Mouse (Mus musculus) neural tube, embryonic 13.5 days (tissue): ENCODE data around the gene Lmbr1. TPM values are rescaled to one million over a fixed set of nuclear protein-coding genes. Genes with fewer than 3 reads are reported as not detected.

Experiments
- ATAC-seq: fragments of 200-750 bp; cut with Nextera tagmentation; 2 replicates; pipeline ENCODE4 v1.8.0; 2017; ENCODE audit warnings: low read depth, mild to moderate bottlenecking, moderate TSS enrichment, moderate library complexity
- H3K27ac ChIP-seq: fragments of 300-500 bp; sonication (generic); replicated peaks from 2 replicates; pipeline ENCODE4 v1.5.1; 2015; ENCODE audit warnings: moderate library complexity, mild to moderate bottlenecking, inconsistent platforms
- H3K27me3 ChIP-seq: fragments of 300-500 bp; sonication (generic); 2 replicates; pipeline ENCODE4 v1.6.1; 2015; ENCODE audit warnings: mild to moderate bottlenecking, inconsistent platforms
- H3K36me3 ChIP-seq: fragments of 300-500 bp; sonication (generic); 2 replicates; pipeline ENCODE4 v1.6.1; 2015; ENCODE audit warnings: mild to moderate bottlenecking, inconsistent platforms
- H3K4me1 ChIP-seq: fragments of 300-500 bp; sonication (generic); replicated peaks from 2 replicates; pipeline ENCODE4 v1.6.1; 2015; ENCODE audit warnings: inconsistent platforms
- H3K4me2 ChIP-seq: fragments of 300-500 bp; sonication (generic); 2 replicates; pipeline ENCODE4 v1.6.1; 2015; ENCODE audit warnings: inconsistent platforms, mild to moderate bottlenecking, moderate library complexity
- H3K4me3 ChIP-seq: fragments of 300-500 bp; sonication (generic); 2 replicates; pipeline ENCODE4 v1.5.1; 2015; ENCODE audit warnings: mild to moderate bottlenecking, inconsistent platforms
- H3K9ac ChIP-seq: fragments of 300-500 bp; sonication (generic); 2 replicates; pipeline ENCODE4 v1.6.1; 2015; ENCODE audit warnings: moderate library complexity, mild to moderate bottlenecking, inconsistent platforms
- H3K9me3 ChIP-seq: fragments of 300-500 bp; sonication (generic); 2 replicates; pipeline ENCODE4 v1.6.1; 2016; ENCODE audit warnings: inconsistent platforms
- WGBS: fragments of 180-500 bp; shearing (Covaris S2); methylation state at CpG from one replicate; pipeline ENCODE4 v1.1.7; 2015; 5-methylcytosine and 5-hydroxymethylcytosine counted together
- polyA plus RNA-seq: library from polyadenylated mRNA; unstranded; fragments of >200 nt; fragmentation: Nextera tagmentation; extraction: Ambion mirVana; gene quantifications from 2 replicates; pipeline ENCODE4 v1.2.1, GENCODE M21; 2015

Gene Lmbr1
- polyA plus RNA-seq, 1 experiment from 2014 or later: 27.0 TPM

GRCm38 (mm10) chr5:29250795-29251495 is 127.2 kb downstream of the Lmbr1 start:
- H3K4me2 ChIP-seq: no peak overlapping the region
- ATAC-seq: no peak

GRCm38 (mm10) chr5:29244769-29245168 is 133.4 kb downstream of the Lmbr1 start:
- Histone ChIP-seq H3K36me3 (peaks cover 6% of the 10 kb centered on the region; the same call in 1 of the 2 replicates), H3K9me3 (no peaks in the 10 kb centered on the region; the same call in 1 of the 2 replicates), H3K4me2 (no peak overlapping the region), H3K4me3 (no peak overlapping the region), H3K9ac (no peak overlapping the region), H3K27ac (no peak overlapping the region), H3K4me1 (no peaks in the 10 kb centered on the region), H3K27me3 (no peaks in the 10 kb centered on the region)
- 67% methylated on average over 1 of the region's 1 CpGs for WGBS
- ATAC-seq: no peak

More at GRCm38 (mm10) chr5:29250795-29251495, 127.2 kb downstream of the Lmbr1 start:
- H3K9me3 ChIP-seq: no peaks in the 10 kb centered on the region
- WGBS: 32% methylated on average over 8 of the region's 8 CpGs
- H3K36me3 ChIP-seq: no peaks in the 10 kb centered on the region
- no peak overlapping the region for H3K9ac ChIP-seq
- no peaks in the 10 kb centered on the region for H3K27me3 ChIP-seq
- no peak overlapping the region for H3K4me3 ChIP-seq
- H3K27ac ChIP-seq: no peak overlapping the region
- H3K4me1 ChIP-seq: peaks cover 5% of the 10 kb centered on the region; the same call in 1 of the 2 replicates

DNA sequence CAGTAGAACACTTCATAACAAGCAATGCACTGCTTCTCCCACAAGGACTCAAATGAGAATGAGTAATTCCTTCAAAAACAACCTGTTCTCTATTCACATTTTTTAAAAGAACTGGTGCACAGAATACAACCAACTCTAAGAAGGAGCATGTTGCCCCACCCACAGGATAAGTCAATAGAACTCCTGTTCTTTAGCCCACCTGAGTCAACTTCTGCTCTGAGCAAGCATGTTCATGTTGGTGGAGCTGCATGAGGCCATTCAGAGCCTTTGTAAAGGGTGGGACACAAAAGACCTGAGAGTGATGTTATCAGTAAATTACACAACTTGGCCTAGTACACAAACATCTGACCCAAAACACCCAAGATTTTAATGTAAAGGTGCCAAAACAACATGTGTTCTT is 139.8 kb downstream of the Lmbr1 start:
- Histone ChIP-seq H3K4me1 (no peaks in the 10 kb centered on the region), H3K9me3 (no peaks in the 10 kb centered on the region; the same call in 1 of the 2 replicates), H3K27me3 (no peaks in the 10 kb centered on the region), H3K4me2 (no peak overlapping the region), H3K36me3 (peaks cover 10% of the 10 kb centered on the region; the same call in 1 of the 2 replicates), H3K4me3 (no peak overlapping the region), H3K9ac (no peak overlapping the region), H3K27ac (no peak overlapping the region)
- ATAC-seq: no peak

DNA sequence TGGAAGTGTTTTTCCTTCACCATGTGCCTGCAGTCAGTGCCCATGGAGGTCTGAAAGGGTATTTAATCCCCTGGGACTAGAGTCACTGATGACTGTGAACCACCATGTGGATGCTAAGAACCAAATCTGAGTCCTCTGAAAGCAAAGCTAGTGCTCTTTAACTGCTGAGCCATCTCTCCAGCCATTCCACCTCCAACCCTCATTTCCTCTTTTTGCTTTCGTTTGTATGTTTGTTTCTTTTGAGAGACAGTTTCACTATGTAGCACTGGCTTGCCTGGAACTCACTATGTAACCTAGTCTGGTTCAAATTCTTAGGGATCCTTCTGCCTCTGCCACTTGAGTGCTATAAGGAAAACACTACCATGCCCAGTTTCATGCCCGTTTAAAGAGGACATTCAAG is 147.7 kb downstream of the Lmbr1 start:
- Histone ChIP-seq H3K9me3 (no peaks in the 10 kb centered on the region), H3K36me3 (peaks cover 21% of the 10 kb centered on the region), H3K4me1 (no peaks in the 10 kb centered on the region), H3K4me3 (no peak overlapping the region), H3K27me3 (no peaks in the 10 kb centered on the region), H3K9ac (no peak overlapping the region), H3K27ac (no peak overlapping the region), H3K4me2 (no peak overlapping the region)
- 82% methylated on average over 2 of the region's 2 CpGs for WGBS
- no peak for ATAC-seq

DNA sequence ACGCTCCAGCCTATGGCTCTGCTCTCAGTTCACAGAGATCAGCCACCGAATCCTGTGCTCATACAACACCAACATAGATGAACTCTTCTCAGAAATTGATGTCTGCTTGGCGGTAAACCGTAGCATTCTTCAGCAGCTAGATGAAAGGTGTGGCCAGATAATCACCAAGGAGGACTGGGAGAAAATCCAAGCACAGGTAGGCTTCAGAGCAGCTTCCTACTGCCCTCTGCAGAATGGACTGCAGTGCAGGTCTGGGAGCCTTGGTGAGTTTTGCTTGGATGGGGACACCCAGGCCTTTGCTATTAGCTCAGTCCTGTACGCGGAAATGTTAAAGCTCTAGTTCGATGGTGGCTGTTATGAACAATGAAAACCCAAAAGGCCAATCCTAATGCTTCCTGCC is 154.1 kb downstream of the Lmbr1 start:
- Histone ChIP-seq H3K9ac (no peak overlapping the region), H3K4me2 (no peak overlapping the region), H3K36me3 (peaks cover 4% of the 10 kb centered on the region; the same call in 1 of the 2 replicates), H3K27me3 (no peaks in the 10 kb centered on the region), H3K9me3 (no peaks in the 10 kb centered on the region), H3K4me1 (no peaks in the 10 kb centered on the region), H3K27ac (no peak overlapping the region), H3K4me3 (no peak overlapping the region)
- no peak for ATAC-seq
- 89% methylated on average over 7 of the region's 7 CpGs for WGBS

DNA sequence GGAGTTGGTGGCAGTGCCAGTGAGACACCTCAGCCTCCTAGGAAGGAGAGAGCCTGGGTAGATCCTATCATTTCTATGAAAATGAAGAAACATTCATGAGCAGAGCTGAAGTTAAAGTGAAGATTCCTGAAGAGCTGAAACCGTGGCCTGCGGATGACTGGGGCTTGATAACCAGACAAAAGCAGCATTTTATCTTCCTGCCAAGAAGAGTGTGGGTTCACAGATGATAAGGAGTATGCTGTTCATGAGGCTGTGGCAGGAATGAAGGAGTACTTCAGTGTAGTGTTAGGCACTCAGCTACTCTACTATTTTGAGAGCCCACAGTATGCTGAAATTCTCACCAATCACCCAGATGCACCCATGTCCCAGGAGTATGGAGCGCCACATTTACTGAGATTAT is 160.2 kb downstream of the Lmbr1 start:
- Histone ChIP-seq H3K27ac (no peak overlapping the region), H3K9ac (no peak overlapping the region), H3K4me3 (no peak overlapping the region), H3K27me3 (no peaks in the 10 kb centered on the region), H3K4me2 (no peak overlapping the region), H3K36me3 (0 out of 2 replicates have a peak, but pooled peaks cover 3% of the 10 kb centered on the region), H3K9me3 (no peaks in the 10 kb centered on the region), H3K4me1 (no peaks in the 10 kb centered on the region)
- ATAC-seq: no peak
- 89% methylated on average over 3 of the region's 3 CpGs for WGBS

GRCm38 (mm10) chr5:29211980-29212555 is 166.1 kb downstream of the Lmbr1 start:
- WGBS: 46% methylated on average over 4 of the region's 4 CpGs
- Histone ChIP-seq H3K27ac (no peak overlapping the region), H3K9me3 (no peaks in the 10 kb centered on the region), H3K9ac (no peak overlapping the region), H3K4me1 (no peaks in the 10 kb centered on the region), H3K27me3 (no peaks in the 10 kb centered on the region), H3K4me3 (no peak overlapping the region), H3K36me3 (no peaks in the 10 kb centered on the region), H3K4me2 (no peak overlapping the region)
- ATAC-seq: no peak

GRCm38 (mm10) chr5:29205690-29206089 is 172.5 kb downstream of the Lmbr1 start:
- H3K27me3 ChIP-seq: no peaks in the 10 kb centered on the region
- 81% methylated on average over 5 of the region's 5 CpGs for whole genome bisulfite sequencing
- no peak overlapping the region for H3K27ac ChIP-seq
- H3K9ac ChIP-seq: no peak overlapping the region
- no peaks in the 10 kb centered on the region for H3K9me3 ChIP-seq
- ATAC-seq: no peak
- H3K36me3 ChIP-seq: peaks cover 5% of the 10 kb centered on the region; the same call in 1 of the 2 replicates
- H3K4me3 ChIP-seq: no peak overlapping the region
- no peaks in the 10 kb centered on the region for H3K4me1 ChIP-seq
- no peak overlapping the region for H3K4me2 ChIP-seq

- H3K27me3 ChIP-seq: no peaks in the 10 kb centered on the region
- H3K4me3 ChIP-seq: no peak overlapping the region
- H3K36me3 ChIP-seq: no peaks in the 10 kb centered on the region; the same call in 1 of the 2 replicates
- WGBS: 89% methylated on average over 3 of the region's 3 CpGs
- peaks cover 13% of the 10 kb centered on the region for H3K4me1 ChIP-seq
- no peak overlapping the region for H3K4me2 ChIP-seq
- ATAC-seq: no peak
- no peak overlapping the region for H3K27ac ChIP-seq
- H3K9me3 ChIP-seq: no peaks in the 10 kb centered on the region
- H3K9ac ChIP-seq: no peak overlapping the region
These were observed 178.3 kb downstream of the Lmbr1 start for GRCm38 (mm10) chr5:29199868-29200267.

- Histone ChIP-seq H3K4me3 (no peak overlapping the region), H3K4me2 (no peak overlapping the region), H3K27me3 (no peaks in the 10 kb centered on the region), H3K9me3 (no peaks in the 10 kb centered on the region), H3K36me3 (no peaks in the 10 kb centered on the region; the same call in 1 of the 2 replicates), H3K4me1 (peaks cover 13% of the 10 kb centered on the region), H3K9ac (no peak overlapping the region), H3K27ac (no peak overlapping the region)
- ATAC-seq: no peak
- WGBS: 61% methylated on average over 4 of the region's 4 CpGs
These were observed 179.2 kb downstream of the Lmbr1 start for GRCm38 (mm10) chr5:29198960-29199488.

GRCm38 (mm10) chr5:29197187-29197586 is 181.0 kb downstream of the Lmbr1 start:
- Histone ChIP-seq H3K9ac (no peak overlapping the region), H3K9me3 (no peaks in the 10 kb centered on the region), H3K36me3 (no peaks in the 10 kb centered on the region; the same call in 1 of the 2 replicates), H3K27ac (no peak overlapping the region), H3K4me2 (no peak overlapping the region), H3K27me3 (no peaks in the 10 kb centered on the region), H3K4me3 (no peak overlapping the region), H3K4me1 (peaks cover 13% of the 10 kb centered on the region)
- ATAC-seq: no peak
- 90% methylated on average over 4 of the region's 4 CpGs for WGBS

GRCm38 (mm10) chr5:29196264-29196658 is 181.9 kb downstream of the Lmbr1 start:
- H3K27me3 ChIP-seq: no peaks in the 10 kb centered on the region
- H3K36me3 ChIP-seq: no peaks in the 10 kb centered on the region; the same call in 1 of the 2 replicates
- H3K4me3 ChIP-seq: peak overlapping the region; percentile 61
- H3K4me2 ChIP-seq: peak overlapping the region; percentile 69
- peaks cover 13% of the 10 kb centered on the region for H3K4me1 ChIP-seq
- ATAC-seq: peak; percentile 73
- H3K27ac ChIP-seq: peak overlapping the region; percentile 71
- no peaks in the 10 kb centered on the region for H3K9me3 ChIP-seq
- H3K9ac ChIP-seq: peak overlapping the region; percentile 73
- 8% methylated on average over 12 of the region's 12 CpGs for WGBS
